Mouse (Mus musculus): Measurements from ENCODE around the gene Itgb2.

- TF ChIP-seq CTCF (IDR thresholded peaks at IDR 0.05; ENCODE audit: borderline replicate concordance, control insufficient read depth, extremely low read depth, insufficient read depth, low read length, poor library complexity) (no peak), POLR2A (IDR thresholded peaks at IDR 0.05; ENCODE audit: control insufficient read depth, extremely low read depth, insufficient read depth, low read length, poor library complexity) (no peak)
These were observed 73.0 kb downstream of the Itgb2 start for GRCm38 (mm10) chr10:77603021-77603420.

Measured in thymus, adult 2 months (tissue).